Mouse (Mus musculus) brain, embryonic 14.5 days (tissue): ENCODE measurements at regions not wholly inside any gene's neighbourhood (a gene's known extent, or its start where the extent isn't known, plus 50 kb on each side); places are given as distances from the start of the nearest gene placed in this dataset.

Source experiments
- CTCF ChIP-seq: fragments of 200-500 bp; IDR thresholded peaks from 2 replicates; pipeline ENCODE4 v1.5.1; 2012; ENCODE audit warnings: inconsistent platforms, mild to moderate bottlenecking, moderate library complexity, borderline replicate concordance; ENCODE audit not compliant: insufficient read depth, insufficient read length; ENCODE audit errors: extremely low read depth
- POLR2A ChIP-seq: fragments of 200-500 bp; IDR thresholded peaks from 2 replicates; pipeline ENCODE4 v1.6.1; 2012; ENCODE audit warnings: mild to moderate bottlenecking, inconsistent platforms, borderline replicate concordance; ENCODE audit not compliant: poor library complexity, insufficient read depth, insufficient read length, severe bottlenecking; ENCODE audit errors: extremely low read depth

- no peak for TF ChIP-seq CTCF
- TF ChIP-seq POLR2A: no peak
Observed at GRCm38 (mm10) chr4:9174365-9174764, 935.5 kb upstream of the Car8 start.
